ENCODE assay signal across 8 mouse cellular contexts in genomic region chr13:97249051-97249461, GRCm38 (mm10). TPM values are rescaled to one million over a fixed set of nuclear protein-coding genes. Genes with fewer than 3 reads are reported as not detected.
DNase-seq lines count a peak whose midpoint lies in the region; ATAC-seq lines count a peak whose summit lies in the region.
"Had no signal": no experiment of that assay in that cellular context is flagged by ENCODE, and none has a peak within 500 bp of the region (broad histone marks: within the 10 kb centered on the region; RNA-seq: fewer than 3 reads in every experiment).

No protein-coding gene starts in this region.

- H3K36me3 ChIP-seq in neural tube, embryonic 11.5 days (ENCODE audit: control insufficient read depth, insufficient read depth, low read length), result peaks cover 14% of the 10 kb centered on the region; the same call in 1 of the 2 replicates
- peaks cover 70% of the 10 kb centered on the region for H3K36me3 ChIP-seq in forebrain, embryonic 12.5 days (replicated peaks)
- peaks cover 86% of the 10 kb centered on the region for H3K36me3 ChIP-seq in limb, embryonic 12.5 days

- no peak for ATAC-seq in neural tube, embryonic 11.5 days (ENCODE audit: insufficient read depth, low FRiP score, low TSS enrichment)
- no peak for ATAC-seq in forebrain, embryonic 12.5 days (ENCODE audit: low FRiP score)
- no peak for ATAC-seq in limb, embryonic 12.5 days (ENCODE audit: insufficient number of reproducible peaks, insufficient read depth, low FRiP score, low TSS enrichment, low read depth)

- 37% methylated on average over 5 of the region's 5 CpGs for WGBS in neural tube, embryonic 11.5 days
- WGBS in forebrain, embryonic 12.5 days, result 12% methylated on average over 5 of the region's 5 CpGs
- 15% methylated on average over 5 of the region's 5 CpGs for WGBS in limb, embryonic 12.5 days

- no peaks in the 10 kb centered on the region for H3K9me3 ChIP-seq in neural tube, embryonic 11.5 days (ENCODE audit: control insufficient read depth, low read length)
- H3K9me3 ChIP-seq in forebrain, embryonic 12.5 days, result no peaks in the 10 kb centered on the region
- no peaks in the 10 kb centered on the region for H3K9me3 ChIP-seq in limb, embryonic 12.5 days
- H3K9me3 ChIP-seq: lung, embryonic 15.5 days had no signal

- H3K9ac ChIP-seq in neural tube, embryonic 11.5 days (ENCODE audit: low read length), result no peak overlapping the region
- H3K9ac ChIP-seq in forebrain, embryonic 12.5 days, result peak overlapping the region; percentile 36
- H3K9ac ChIP-seq in limb, embryonic 12.5 days (replicated peaks), result no peak overlapping the region
- H3K9ac ChIP-seq: lung, embryonic 15.5 days had no signal

- H3K4me2 ChIP-seq in neural tube, embryonic 11.5 days (ENCODE audit: low read depth), result peak overlapping the region; percentile 22
- peak overlapping the region; percentile 41 for H3K4me2 ChIP-seq in forebrain, embryonic 12.5 days
- H3K4me2 ChIP-seq in limb, embryonic 12.5 days, result no peak overlapping the region; the same call in 1 of the 2 replicates
- H3K4me2 ChIP-seq: lung, embryonic 15.5 days had no signal

- no peaks in the 10 kb centered on the region for H3K27me3 ChIP-seq in neural tube, embryonic 11.5 days (ENCODE audit: control insufficient read depth, insufficient read depth, low read length)
- no peaks in the 10 kb centered on the region for H3K27me3 ChIP-seq in forebrain, embryonic 12.5 days
- peaks cover 5% of the 10 kb centered on the region; the same call in 1 of the 2 replicates for H3K27me3 ChIP-seq in limb, embryonic 12.5 days
- H3K27me3 ChIP-seq: lung, embryonic 15.5 days had no signal

- no peak overlapping the region for H3K4me3 ChIP-seq in neural tube, embryonic 11.5 days (ENCODE audit: low read depth, low read length)
- peak overlapping the region; percentile 17 for H3K4me3 ChIP-seq in forebrain, embryonic 12.5 days (replicated peaks)
- no peak overlapping the region for H3K4me3 ChIP-seq in limb, embryonic 12.5 days (replicated peaks)
- H3K4me3 ChIP-seq: lung, embryonic 15.5 days had no signal

- H3K27ac ChIP-seq in neural tube, embryonic 11.5 days (ENCODE audit: low read depth, low read length), result peak overlapping the region; percentile 75; the same call in 1 of the 2 replicates
- H3K27ac ChIP-seq in forebrain, embryonic 12.5 days, result peak overlapping the region; percentile 95
- H3K27ac ChIP-seq in limb, embryonic 12.5 days, result 0 out of 2 replicates have a peak overlapping the region, but pooled peaks have one; percentile 36
- H3K27ac ChIP-seq: lung, embryonic 15.5 days had no signal

- H3K4me1 ChIP-seq in neural tube, embryonic 11.5 days (ENCODE audit: control insufficient read depth, insufficient read depth, low read length), result peaks cover 70% of the 10 kb centered on the region
- H3K4me1 ChIP-seq in forebrain, embryonic 12.5 days, result peaks cover 98% of the 10 kb centered on the region
- peaks cover 71% of the 10 kb centered on the region for H3K4me1 ChIP-seq in limb, embryonic 12.5 days (replicated peaks)

- no peak for DNase-seq in neural tube, embryonic 11.5 days (ENCODE audit: low spot score)
- DNase-seq in neural tube, embryonic 10.5 days (ENCODE audit: extremely low spot score, low spot score), result no peak
- no peak for DNase-seq in cerebellum, adult 11-12 months
- DNase-seq in adrenal gland, adult 8-10 months, result no peak
- DNase-seq in gastrocnemius, postnatal 10 days, result no peak

RNA-seq across cellular contexts. Expression of gene Enc1, which starts 8.2 kb away (rescaled TPM):
- 23.6 and 24.3 TPM in 2 replicates for polyA plus RNA-seq in neural tube, embryonic 11.5 days (2014; fragmentation: Nextera tagmentation; extraction: Ambion mirVana)
- polyA plus RNA-seq in forebrain, embryonic 12.5 days (2016; fragmentation: Nextera tagmentation; extraction: Ambion mirVana), result 23.9 and 26.9 TPM in 2 replicates
- polyA plus RNA-seq in limb, embryonic 12.5 days (2016; fragmentation: Nextera tagmentation; extraction: Ambion mirVana), result 5.8 and 6.8 TPM in 2 replicates
- total RNA-seq in adrenal gland, adult 8-10 months (2022), result 1 to 10 TPM; 4.3 to 8.7 (median 7.9) TPM
- 1 to 10 TPM; 6.4 to 8.2 TPM for total RNA-seq in gastrocnemius, postnatal 10 days (2021)

RNA-seq across cellular contexts. Expression of gene Hexb, which starts 50.9 kb away (rescaled TPM):
- polyA plus RNA-seq in neural tube, embryonic 11.5 days (2014; fragmentation: Nextera tagmentation; extraction: Ambion mirVana), result 25.3 and 26.7 TPM in 2 replicates
- polyA plus RNA-seq in forebrain, embryonic 12.5 days (2016; fragmentation: Nextera tagmentation; extraction: Ambion mirVana), result 18.4 and 20.6 TPM in 2 replicates
- 26.5 and 28.4 TPM in 2 replicates for polyA plus RNA-seq in limb, embryonic 12.5 days (2016; fragmentation: Nextera tagmentation; extraction: Ambion mirVana)
- total RNA-seq in adrenal gland, adult 8-10 months (2022), result 10 to 100 TPM; 34.1 to 72.0 (median 50.7) TPM
- total RNA-seq in gastrocnemius, postnatal 10 days (2021), result 10 to 100 TPM; 16.2 to 25.9 TPM

Comparison
In these comparisons a context has a peak if more than half of its experiments do, and no peak if none do; other contexts are left out.
1. H3K27ac ChIP-seq: peak in every context shown above with its lines; median percentile 95 in forebrain, embryonic 12.5 days; 75 in neural tube, embryonic 11.5 days; 36 in limb, embryonic 12.5 days.